Mouse (Mus musculus): Measurements from ENCODE around the gene Sephs2. TPM values are rescaled to one million over a fixed set of nuclear protein-coding genes. Genes with fewer than 3 reads are reported as not detected.

Sephs2 gene
- polyA plus RNA-seq, 1 experiment from 2014 or later = 187 TPM

DNA sequence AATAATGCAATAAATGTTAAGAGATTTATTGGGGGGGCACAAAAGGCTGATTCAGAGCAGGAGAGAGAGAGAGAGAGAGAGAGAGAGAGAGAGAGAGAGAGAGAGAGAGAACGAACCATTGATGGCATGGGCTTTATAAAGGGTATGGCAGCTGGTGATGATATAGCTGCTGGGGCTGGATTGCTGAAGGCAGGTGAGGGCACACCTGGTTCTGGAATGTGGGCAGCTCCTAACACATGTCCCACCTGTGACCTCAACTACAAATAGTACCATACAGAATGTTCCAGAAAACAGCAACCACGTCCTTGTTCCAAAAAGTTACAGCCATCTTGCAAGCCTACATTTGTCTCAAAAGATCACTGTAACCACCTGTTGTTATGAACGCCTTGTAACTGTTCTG lies 42.5 kb downstream of the Sephs2 start:
- no peaks in the 10 kb centered on the region for H3K9me3 ChIP-seq (ENCODE audit: control insufficient read depth, low read length)
- no peaks in the 10 kb centered on the region for H3K27me3 ChIP-seq (replicated peaks; ENCODE audit: control insufficient read depth, insufficient read depth, low read length)
- peak overlapping the region; percentile 97 for H3K4me3 ChIP-seq (ENCODE audit: low read length)
- no peak overlapping the region; the same call in 1 of the 2 replicates for H3K27ac ChIP-seq (ENCODE audit: low read length)
- 42% methylated on average over 3 of the region's 3 CpGs for WGBS
- H3K4me2 ChIP-seq (ENCODE audit: low read depth, low read length) = peak overlapping the region; percentile 70
- peaks cover 22% of the 10 kb centered on the region for H3K4me1 ChIP-seq (ENCODE audit: control insufficient read depth, insufficient read depth, low read length)
- peak overlapping the region; percentile 97 for H3K9ac ChIP-seq (ENCODE audit: low read depth, low read length)
- peaks cover 16% of the 10 kb centered on the region for H3K36me3 ChIP-seq (ENCODE audit: control insufficient read depth, insufficient read depth, low read length)
- no peak for ATAC-seq

DNA sequence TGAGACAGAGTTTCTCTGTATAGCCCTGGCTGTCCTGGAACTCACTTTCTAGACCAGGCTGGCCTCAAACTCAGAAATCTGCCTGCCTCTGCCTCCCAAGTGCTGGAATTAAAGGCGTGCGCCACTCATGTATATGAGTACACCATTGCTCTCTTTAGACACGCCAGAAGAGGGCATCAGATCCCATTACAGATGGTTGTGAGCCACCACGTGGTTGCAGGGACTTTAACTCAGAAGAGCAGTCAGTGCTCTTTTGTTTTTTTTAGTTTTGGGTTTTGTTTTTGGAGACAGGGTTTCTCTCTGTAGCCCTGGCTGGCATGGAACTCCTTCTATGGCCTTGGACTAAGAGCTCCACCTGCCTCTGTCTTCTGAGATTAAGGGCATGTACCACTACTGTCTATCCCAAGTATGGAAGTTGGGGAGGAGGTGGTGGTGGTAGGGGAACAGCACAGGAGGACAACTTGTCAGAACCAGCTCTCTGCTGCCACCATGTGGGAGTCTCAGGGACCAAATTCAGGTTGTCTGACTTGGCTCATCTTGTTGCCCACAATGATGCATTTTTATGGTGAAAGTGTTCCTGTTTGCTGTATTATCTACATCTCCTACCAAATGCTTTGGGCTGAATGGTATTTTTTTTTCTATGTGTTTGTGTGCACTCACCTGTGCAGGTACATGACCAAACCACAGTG lies 45.1 kb downstream of the Sephs2 start:
- no peak for ATAC-seq
- Histone ChIP-seq H3K27me3 (replicated peaks; ENCODE audit: control insufficient read depth, insufficient read depth, low read length) (no peaks in the 10 kb centered on the region), H3K9me3 (ENCODE audit: control insufficient read depth, low read length) (no peaks in the 10 kb centered on the region), H3K4me3 (ENCODE audit: low read length) (no peak overlapping the region), H3K27ac (ENCODE audit: low read length) (no peak overlapping the region), H3K36me3 (ENCODE audit: control insufficient read depth, insufficient read depth, low read length) (0 out of 2 replicates have a peak, but pooled peaks cover 3% of the 10 kb centered on the region), H3K4me2 (ENCODE audit: low read depth, low read length) (no peak overlapping the region), H3K9ac (ENCODE audit: low read depth, low read length) (no peak overlapping the region), H3K4me1 (ENCODE audit: control insufficient read depth, insufficient read depth, low read length) (peaks cover 13% of the 10 kb centered on the region)
- 64% methylated on average over 4 of the region's 4 CpGs for WGBS

DNA sequence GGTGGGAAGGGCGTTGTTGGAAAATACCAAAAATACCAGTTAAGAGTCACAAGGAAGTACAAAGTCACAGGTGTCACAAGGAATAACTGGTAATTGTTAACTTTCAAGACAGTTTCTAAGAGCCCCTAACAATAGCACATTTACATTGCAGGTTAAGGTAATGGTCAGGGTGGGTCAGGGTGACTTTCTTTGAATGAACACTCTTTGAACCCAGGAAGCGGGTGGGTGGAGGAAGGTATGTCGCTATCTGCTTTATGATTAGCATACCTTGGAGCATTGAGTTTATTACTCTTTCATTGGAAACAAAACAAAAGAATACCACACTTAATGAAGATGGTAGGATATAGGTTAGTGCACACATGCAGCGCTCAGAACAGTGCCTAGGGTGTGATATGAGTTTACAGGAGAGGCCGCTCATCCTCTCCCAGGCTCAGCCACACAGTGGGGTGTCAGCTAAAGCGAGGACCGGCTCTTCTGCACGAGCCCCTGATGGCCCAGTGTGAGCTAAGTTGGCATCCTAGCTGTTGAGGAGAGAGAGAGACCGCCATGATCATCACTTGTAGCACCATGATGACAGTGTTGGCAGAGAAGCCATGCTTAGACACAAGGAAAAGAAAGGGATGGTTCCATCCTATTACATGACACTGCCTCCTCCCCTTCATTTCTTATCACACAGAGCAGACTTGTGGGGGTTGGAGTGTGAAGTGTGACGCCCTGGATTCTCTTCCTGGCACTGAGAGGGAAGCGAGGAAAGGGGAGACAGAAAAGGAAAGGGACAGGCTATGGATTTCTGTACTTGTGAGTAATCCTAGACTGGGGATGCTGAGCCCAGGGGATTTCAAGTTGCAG lies 48.5 kb downstream of the Sephs2 start:
- WGBS = 81% methylated on average over 11 of the region's 11 CpGs
- no peaks in the 10 kb centered on the region for H3K9me3 ChIP-seq (ENCODE audit: control insufficient read depth, low read length)
- peak; percentile 63 for ATAC-seq

DNA sequence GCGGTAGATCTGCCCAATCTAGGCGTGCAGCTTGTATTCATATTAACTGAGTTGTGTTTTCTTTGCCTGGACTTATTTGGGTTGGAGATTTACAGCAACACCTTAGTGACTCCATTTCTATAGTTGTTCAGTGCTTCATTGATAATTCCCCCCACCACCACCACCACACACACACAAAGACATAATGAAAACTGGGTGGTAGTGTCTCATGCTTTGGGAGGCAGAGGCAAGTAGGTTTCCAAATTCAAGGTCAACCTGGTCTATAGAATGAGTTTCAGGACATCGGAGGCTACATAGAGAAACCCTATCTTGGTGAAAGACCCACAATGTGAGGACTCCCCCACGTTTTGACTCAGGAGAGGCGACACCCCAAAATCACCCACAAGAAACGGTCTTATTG lies 49.2 kb downstream of the Sephs2 start:
- Histone ChIP-seq H3K9ac (ENCODE audit: low read depth, low read length) (no peak overlapping the region), H3K4me2 (ENCODE audit: low read depth, low read length) (no peak overlapping the region), H3K27me3 (replicated peaks; ENCODE audit: control insufficient read depth, insufficient read depth, low read length) (no peaks in the 10 kb centered on the region), H3K4me3 (ENCODE audit: low read length) (no peak overlapping the region), H3K36me3 (ENCODE audit: control insufficient read depth, insufficient read depth, low read length) (no peaks in the 10 kb centered on the region), H3K27ac (ENCODE audit: low read length) (no peak overlapping the region), H3K9me3 (ENCODE audit: control insufficient read depth, low read length) (no peaks in the 10 kb centered on the region), H3K4me1 (ENCODE audit: control insufficient read depth, insufficient read depth, low read length) (no peaks in the 10 kb centered on the region)
- no peak for ATAC-seq
- WGBS = 90% methylated on average over 6 of the region's 6 CpGs

More for the DNA sequence above, 48.5 kb downstream of the Sephs2 start:
- Histone ChIP-seq H3K4me2 (ENCODE audit: low read depth, low read length) (no peak overlapping the region), H3K27ac (ENCODE audit: low read length) (no peak overlapping the region), H3K4me3 (ENCODE audit: low read length) (no peak overlapping the region), H3K36me3 (ENCODE audit: control insufficient read depth, insufficient read depth, low read length) (no peaks in the 10 kb centered on the region), H3K4me1 (ENCODE audit: control insufficient read depth, insufficient read depth, low read length) (no peaks in the 10 kb centered on the region), H3K27me3 (replicated peaks; ENCODE audit: control insufficient read depth, insufficient read depth, low read length) (no peaks in the 10 kb centered on the region), H3K9ac (ENCODE audit: low read depth, low read length) (no peak overlapping the region)

DNA sequence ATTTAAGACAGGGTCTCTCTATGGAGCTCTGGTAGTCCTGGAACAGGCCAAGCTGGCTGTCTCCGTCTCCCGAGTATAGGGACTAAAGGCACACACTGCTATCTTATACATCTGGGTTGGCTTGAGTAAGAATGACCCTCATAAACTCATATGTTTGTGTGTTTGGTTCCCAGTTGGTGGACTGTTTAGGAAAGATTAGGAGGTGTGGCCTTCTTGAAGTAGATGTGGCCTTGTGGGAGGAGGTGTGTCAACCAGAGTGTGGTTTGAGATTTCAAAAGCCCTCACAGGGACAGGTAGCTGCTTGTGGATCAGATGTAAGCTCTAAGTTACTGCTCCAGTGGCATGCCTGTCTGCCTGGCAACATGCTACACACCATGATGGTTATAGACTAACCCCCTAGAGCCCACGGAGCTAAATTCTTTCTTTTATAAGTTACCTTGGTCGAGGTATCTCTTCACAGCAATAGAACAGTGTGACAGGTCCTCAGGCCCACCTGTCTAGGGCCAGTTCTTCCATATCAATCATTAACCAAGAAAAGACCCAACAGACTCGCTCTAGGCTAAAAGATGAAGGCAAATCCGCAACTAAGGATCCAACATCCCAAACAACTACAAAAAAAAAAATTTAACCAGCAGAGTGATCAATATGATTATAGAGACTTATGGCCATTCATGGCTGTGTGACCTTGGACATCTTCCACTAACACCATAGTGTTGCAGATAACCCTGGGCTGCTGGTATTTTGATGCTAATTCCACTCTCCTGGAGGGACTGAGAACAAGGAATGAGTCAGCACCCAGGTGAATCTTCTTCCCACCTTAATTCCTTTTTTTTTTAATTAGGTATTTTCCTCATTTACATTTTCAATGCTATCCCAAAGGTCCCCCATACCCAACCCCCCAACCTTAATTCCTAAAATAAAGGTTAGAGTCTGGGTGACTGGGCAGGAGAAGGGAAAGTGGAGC lies 50.1 kb downstream of the Sephs2 start:
- Histone ChIP-seq H3K27me3 (replicated peaks; ENCODE audit: control insufficient read depth, insufficient read depth, low read length) (no peaks in the 10 kb centered on the region), H3K36me3 (ENCODE audit: control insufficient read depth, insufficient read depth, low read length) (no peaks in the 10 kb centered on the region), H3K27ac (ENCODE audit: low read length) (no peak overlapping the region), H3K9me3 (ENCODE audit: control insufficient read depth, low read length) (no peaks in the 10 kb centered on the region), H3K4me2 (ENCODE audit: low read depth, low read length) (no peak overlapping the region), H3K4me1 (ENCODE audit: control insufficient read depth, insufficient read depth, low read length) (no peaks in the 10 kb centered on the region), H3K9ac (ENCODE audit: low read depth, low read length) (no peak overlapping the region), H3K4me3 (ENCODE audit: low read length) (no peak overlapping the region)
- no peak for ATAC-seq
- 69% methylated on average over 6 of the region's 6 CpGs for WGBS

DNA sequence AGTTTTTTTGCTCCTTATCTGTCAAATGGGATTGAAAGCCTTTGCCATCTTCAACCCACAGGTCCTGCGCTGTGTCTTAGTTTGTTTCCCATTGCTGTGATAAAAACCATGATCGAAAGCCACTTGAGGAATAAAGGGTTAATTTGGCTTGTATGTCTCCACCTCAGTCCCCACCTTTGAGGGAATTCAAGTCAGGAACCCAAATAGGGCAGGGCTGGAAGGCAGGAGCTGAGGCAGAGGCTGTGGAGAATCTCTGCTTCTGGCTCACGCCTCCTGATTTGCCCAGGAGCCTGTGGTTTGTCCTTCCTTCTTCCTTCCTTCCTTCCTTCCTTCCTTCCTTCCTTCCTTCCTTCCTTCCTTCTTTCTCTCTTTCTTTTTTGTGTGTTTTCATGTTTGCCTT lies 50.7 kb downstream of the Sephs2 start:
- Histone ChIP-seq H3K27me3 (replicated peaks; ENCODE audit: control insufficient read depth, insufficient read depth, low read length) (no peaks in the 10 kb centered on the region), H3K9me3 (ENCODE audit: control insufficient read depth, low read length) (no peaks in the 10 kb centered on the region), H3K27ac (ENCODE audit: low read length) (no peak overlapping the region), H3K9ac (ENCODE audit: low read depth, low read length) (no peak overlapping the region), H3K4me3 (ENCODE audit: low read length) (no peak overlapping the region), H3K4me2 (ENCODE audit: low read depth, low read length) (no peak overlapping the region), H3K4me1 (ENCODE audit: control insufficient read depth, insufficient read depth, low read length) (no peaks in the 10 kb centered on the region), H3K36me3 (ENCODE audit: control insufficient read depth, insufficient read depth, low read length) (no peaks in the 10 kb centered on the region)
- WGBS = 93% methylated on average over 3 of the region's 3 CpGs
- ATAC-seq = no peak

Other genes with a start within 250 kb of the Sephs2 start
- 35.7 and 42.1 TPM in 2 replicates for gene Maz, start 247.0 kb downstream of the Sephs2 start, polyA plus RNA-seq (2015; fragmentation: Nextera tagmentation; extraction: Ambion mirVana)
- gene Kif22, start 231.6 kb downstream of the Sephs2 start, polyA plus RNA-seq (2015; fragmentation: Nextera tagmentation; extraction: Ambion mirVana) = 87.5 and 100 TPM in 2 replicates
- 37.2 and 69.9 TPM in 2 replicates for gene Zg16, start 186.7 kb downstream of the Sephs2 start, polyA plus RNA-seq (2015; fragmentation: Nextera tagmentation; extraction: Ambion mirVana)
- 7.4 and 7.7 TPM in 2 replicates for gene AI467606, start 182.7 kb downstream of the Sephs2 start, polyA plus RNA-seq (2015; fragmentation: Nextera tagmentation; extraction: Ambion mirVana)
- 4.9 and 6.8 TPM in 2 replicates for gene Qprt, start 151.8 kb downstream of the Sephs2 start, polyA plus RNA-seq (2015; fragmentation: Nextera tagmentation; extraction: Ambion mirVana)
- 0.26 and 0.42 TPM in 2 replicates for gene Spn, start 136.2 kb downstream of the Sephs2 start, polyA plus RNA-seq (2015; fragmentation: Nextera tagmentation; extraction: Ambion mirVana)
- gene Cd2bp2, start 78.0 kb downstream of the Sephs2 start, polyA plus RNA-seq (2015; fragmentation: Nextera tagmentation; extraction: Ambion mirVana) = 42.2 and 43.3 TPM in 2 replicates
- 15.5 and 18.4 TPM in 2 replicates for gene Tbc1d10b, start 65.6 kb downstream of the Sephs2 start, polyA plus RNA-seq (2015; fragmentation: Nextera tagmentation; extraction: Ambion mirVana)
- gene Mylpf, start 65.2 kb downstream of the Sephs2 start, polyA plus RNA-seq (2015; fragmentation: Nextera tagmentation; extraction: Ambion mirVana) = 20.3 and 21.0 TPM in 2 replicates
- gene Zfp553, start 41.0 kb downstream of the Sephs2 start, polyA plus RNA-seq (2015; fragmentation: Nextera tagmentation; extraction: Ambion mirVana) = 21.6 and 23.6 TPM in 2 replicates
- gene Sept1, start 40.9 kb downstream of the Sephs2 start, polyA plus RNA-seq (2015; fragmentation: Nextera tagmentation; extraction: Ambion mirVana) = 15.4 and 16.3 TPM in 2 replicates
- 34.2 and 37.8 TPM in 2 replicates for gene Zfp771, start 29.8 kb downstream of the Sephs2 start, polyA plus RNA-seq (2015; fragmentation: Nextera tagmentation; extraction: Ambion mirVana)
- 176 and 195 TPM in 2 replicates for gene Dctpp1, start 13.3 kb downstream of the Sephs2 start, polyA plus RNA-seq (2015; fragmentation: Nextera tagmentation; extraction: Ambion mirVana)
- gene Itgal, start 22.2 kb upstream of the Sephs2 start, polyA plus RNA-seq (2015; fragmentation: Nextera tagmentation; extraction: Ambion mirVana) = 2.4 and 2.8 TPM in 2 replicates
- 21.9 and 23.4 TPM in 2 replicates for gene Zfp768, start 71.5 kb upstream of the Sephs2 start, polyA plus RNA-seq (2015; fragmentation: Nextera tagmentation; extraction: Ambion mirVana)
- 11.7 and 13.6 TPM in 2 replicates for gene Zfp747, start 102.0 kb upstream of the Sephs2 start, polyA plus RNA-seq (2015; fragmentation: Nextera tagmentation; extraction: Ambion mirVana)
- 6.9 and 7.2 TPM in 2 replicates for gene 9130019O22Rik, start 113.1 kb upstream of the Sephs2 start, polyA plus RNA-seq (2015; fragmentation: Nextera tagmentation; extraction: Ambion mirVana)
- gene E430018J23Rik, start 119.6 kb upstream of the Sephs2 start, polyA plus RNA-seq (2015; fragmentation: Nextera tagmentation; extraction: Ambion mirVana) = 8.2 and 10.2 TPM in 2 replicates
- gene Zfp764, start 132.8 kb upstream of the Sephs2 start, polyA plus RNA-seq (2015; fragmentation: Nextera tagmentation; extraction: Ambion mirVana) = 8.5 TPM in 2 replicates
- gene Zfp688, start 148.0 kb upstream of the Sephs2 start, polyA plus RNA-seq (2015; fragmentation: Nextera tagmentation; extraction: Ambion mirVana) = 20.8 and 23.4 TPM in 2 replicates
- 4.5 and 5.9 TPM in 2 replicates for gene Zfp689, start 175.1 kb upstream of the Sephs2 start, polyA plus RNA-seq (2015; fragmentation: Nextera tagmentation; extraction: Ambion mirVana)
- 36.2 and 39.8 TPM in 2 replicates for gene Prr14, start 185.6 kb upstream of the Sephs2 start, polyA plus RNA-seq (2015; fragmentation: Nextera tagmentation; extraction: Ambion mirVana)
- 8.0 and 8.9 TPM in 2 replicates for gene Fbrs, start 205.1 kb upstream of the Sephs2 start, polyA plus RNA-seq (2015; fragmentation: Nextera tagmentation; extraction: Ambion mirVana)
- gene Srcap, start 237.9 kb upstream of the Sephs2 start, polyA plus RNA-seq (2015; fragmentation: Nextera tagmentation; extraction: Ambion mirVana) = 18.4 and 18.6 TPM in 2 replicates
- 10.8 and 11.3 TPM in 2 replicates for gene Gm42715, start 245.5 kb upstream of the Sephs2 start, polyA plus RNA-seq (2015; fragmentation: Nextera tagmentation; extraction: Ambion mirVana)